Mouse (Mus musculus) fibroblast of lung, adult 2 months (primary cell): ENCODE data around the gene Zc3h12c.
A peak's percentile ranks its signal among the peaks of the same experiment; 100 is the strongest.

Experiments used
- DNase-seq: peaks from one replicate; pipeline ENCODE4 v3.0.0-alpha.2; 2011; ENCODE audit warnings: low read depth

Gene Zc3h12c

DNA sequence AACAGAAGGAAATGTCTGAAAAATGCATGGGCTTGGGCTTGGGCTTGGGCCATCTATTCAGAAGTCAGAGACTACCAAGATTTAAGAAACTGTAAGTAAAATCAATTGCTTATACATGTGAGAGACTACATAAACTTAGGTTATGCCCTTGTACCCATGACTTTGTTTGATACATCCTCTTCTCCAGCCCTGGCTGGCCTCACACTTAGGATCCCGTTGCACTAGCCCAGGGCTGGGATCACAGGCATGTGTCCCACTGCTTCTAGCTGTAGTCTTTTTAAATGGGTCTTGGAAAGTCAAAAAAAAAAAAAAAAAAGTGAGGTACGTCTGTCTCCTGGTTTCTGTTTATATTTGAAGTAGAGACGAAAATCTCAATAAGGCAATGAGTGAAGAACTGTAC lies 1.3 kb downstream of the Zc3h12c start:
- DNase-seq, result no peak

DNA sequence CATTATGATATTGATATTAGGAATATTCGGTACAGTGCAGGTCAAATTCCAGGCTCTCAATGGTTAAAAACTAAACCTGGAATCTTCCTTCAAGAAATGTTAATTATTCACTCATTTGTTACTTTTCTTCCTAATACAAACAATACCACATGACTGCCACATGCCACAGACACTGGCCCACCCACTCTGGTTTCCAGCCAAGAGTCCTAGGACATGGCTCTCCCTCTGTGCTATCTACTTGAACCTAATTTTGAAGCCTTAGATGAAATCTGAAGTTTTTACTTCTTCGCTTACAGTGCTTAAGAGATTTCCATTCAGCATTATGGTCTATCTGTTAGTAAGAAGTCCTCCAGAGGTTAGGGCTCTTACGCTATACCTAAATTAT lies 2.7 kb downstream of the Zc3h12c start:
- DNase-seq, result no peak

DNA sequence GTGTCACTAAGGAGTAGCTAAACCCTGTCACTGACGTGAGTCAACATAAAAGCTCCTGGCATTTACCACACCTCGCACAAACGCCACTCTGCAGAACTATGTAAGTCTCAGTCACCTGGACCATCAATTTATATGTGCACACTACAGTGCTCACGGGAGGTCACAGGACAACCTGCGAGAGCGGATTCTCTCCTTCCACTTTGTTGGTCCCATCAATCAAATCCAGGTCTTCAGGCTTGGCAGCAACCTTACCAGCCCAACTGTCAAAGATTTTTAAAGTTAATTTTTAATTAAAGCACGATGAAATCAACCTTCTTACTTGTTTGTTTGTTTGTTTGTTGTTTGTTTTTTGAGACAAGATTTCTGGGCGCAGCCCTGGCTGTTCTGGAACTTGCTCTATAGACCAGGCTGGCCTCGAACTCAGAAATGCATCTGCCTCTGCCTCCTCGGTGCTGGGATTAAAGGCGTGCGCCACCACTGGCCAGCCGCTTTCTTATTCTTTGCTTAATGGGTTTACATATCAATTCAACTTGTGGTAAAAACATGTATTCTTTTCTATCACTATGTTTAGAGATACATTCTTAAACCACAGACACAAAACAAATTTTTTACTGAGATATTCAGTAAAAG lies 3.2 kb downstream of the Zc3h12c start:
- no peak for DNase-seq

DNA sequence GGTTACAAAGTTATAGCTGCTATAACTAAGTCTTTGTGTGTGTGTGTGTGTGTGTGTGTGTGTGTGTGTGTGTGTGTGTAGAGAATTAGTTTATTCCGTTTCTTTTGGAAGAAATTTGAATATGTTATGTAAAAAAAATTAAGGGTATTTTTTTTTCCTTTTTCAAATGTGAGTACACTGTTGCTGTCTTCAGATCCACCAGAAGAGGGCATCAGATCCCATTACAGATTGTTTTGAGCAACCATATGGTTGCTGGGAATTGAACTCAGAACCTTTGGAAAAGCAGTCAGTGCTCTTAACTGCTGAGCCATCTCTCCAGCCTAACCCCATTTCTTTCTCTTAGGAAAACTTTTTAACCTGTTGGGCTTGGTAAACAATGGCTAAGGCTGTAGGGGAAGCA lies 7.9 kb downstream of the Zc3h12c start:
- no peak for DNase-seq

DNA sequence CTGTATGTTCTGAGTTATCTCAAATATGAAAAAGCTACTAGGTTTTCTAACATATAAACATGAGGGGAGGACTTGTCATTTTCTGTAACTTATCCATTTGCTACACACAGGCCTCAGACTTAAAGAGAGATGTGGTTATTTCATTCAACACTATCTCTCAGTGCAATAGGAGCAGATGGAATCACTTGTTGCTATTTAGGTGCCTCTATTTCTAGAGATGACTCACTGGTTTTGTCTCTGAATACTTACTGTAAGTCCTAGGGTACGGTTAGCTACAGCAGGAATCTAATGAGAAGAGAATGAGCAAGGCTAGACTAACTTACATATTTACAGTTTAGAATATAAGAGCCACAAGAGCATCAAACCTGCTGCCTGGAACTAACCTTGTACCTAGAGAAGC lies 9.8 kb downstream of the Zc3h12c start:
- DNase-seq, result no peak

DNA sequence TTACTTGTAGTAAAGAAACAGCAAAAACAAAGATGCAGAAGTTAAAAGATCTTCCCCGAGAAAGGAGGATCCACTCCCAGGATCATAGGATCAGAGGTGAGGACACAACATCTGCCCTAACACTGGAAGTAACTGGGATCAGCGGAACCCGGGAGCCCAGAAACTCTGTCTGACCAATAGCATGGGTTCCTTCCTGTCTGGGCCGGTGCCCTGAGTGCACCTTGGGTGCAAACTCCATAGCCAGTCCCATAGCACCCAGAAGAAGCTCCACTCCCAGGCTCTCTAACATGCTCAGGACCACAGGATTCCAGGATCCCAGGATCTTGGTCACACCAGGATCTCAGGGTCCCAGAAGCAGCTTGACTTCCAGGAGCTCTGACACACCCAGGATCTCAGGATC lies 13.0 kb downstream of the Zc3h12c start:
- DNase-seq, result no peak

DNA sequence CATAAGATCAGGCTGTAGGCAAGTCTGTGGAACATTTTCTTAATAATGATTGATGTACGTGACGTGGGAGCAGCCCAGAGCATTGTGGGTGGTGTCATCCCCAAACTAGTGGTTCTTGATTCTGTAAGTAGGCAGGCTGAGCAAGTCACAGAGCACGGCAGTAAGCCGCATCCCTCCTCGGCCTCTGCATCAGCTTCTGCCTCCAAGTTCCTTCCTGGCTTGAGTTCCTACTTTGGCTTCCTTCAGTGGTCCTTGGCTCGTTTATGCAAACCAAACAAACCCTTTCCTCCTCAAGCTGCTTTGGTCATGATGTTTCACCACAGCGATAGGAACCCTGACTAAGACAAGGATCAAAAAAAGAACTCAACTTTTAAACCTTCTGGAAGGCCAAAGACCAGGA lies 14.1 kb downstream of the Zc3h12c start:
- DNase-seq, result peak; percentile 13

DNA sequence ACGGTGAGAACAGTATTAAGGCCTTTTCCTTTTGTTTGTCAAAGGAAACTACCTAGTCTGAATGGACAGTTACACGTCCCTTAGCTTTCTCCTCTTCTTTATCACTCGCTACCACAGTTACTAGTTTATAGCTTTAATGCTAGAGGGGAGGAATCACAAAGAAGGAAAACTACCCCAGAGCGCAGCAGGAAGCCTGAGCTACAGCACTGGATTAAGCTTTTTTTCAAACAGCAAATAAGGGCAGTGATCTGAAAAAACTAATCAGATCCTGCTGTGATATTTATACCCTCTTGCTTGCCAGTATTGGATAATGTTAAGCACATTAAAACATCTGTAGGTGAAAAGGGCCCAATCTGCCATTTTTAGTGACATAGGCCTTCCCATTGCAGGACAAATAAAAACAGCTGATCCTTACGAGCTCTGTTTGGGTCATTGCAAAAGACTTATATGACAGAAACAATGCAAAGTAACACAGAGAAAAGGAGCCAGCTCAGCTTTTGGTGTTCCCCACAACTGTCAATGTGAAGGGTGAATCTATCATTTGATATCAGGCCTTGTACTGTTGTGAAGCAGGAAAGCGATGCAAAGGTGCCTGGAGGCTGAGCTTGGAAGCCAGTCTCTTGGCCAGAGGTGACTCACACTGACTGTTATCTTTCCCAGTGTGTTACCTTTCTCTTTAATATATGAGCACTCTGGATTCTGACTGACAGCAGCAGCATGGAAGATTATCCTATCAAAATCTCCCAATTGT lies 16.1 kb downstream of the Zc3h12c start:
- DNase-seq, result no peak

DNA sequence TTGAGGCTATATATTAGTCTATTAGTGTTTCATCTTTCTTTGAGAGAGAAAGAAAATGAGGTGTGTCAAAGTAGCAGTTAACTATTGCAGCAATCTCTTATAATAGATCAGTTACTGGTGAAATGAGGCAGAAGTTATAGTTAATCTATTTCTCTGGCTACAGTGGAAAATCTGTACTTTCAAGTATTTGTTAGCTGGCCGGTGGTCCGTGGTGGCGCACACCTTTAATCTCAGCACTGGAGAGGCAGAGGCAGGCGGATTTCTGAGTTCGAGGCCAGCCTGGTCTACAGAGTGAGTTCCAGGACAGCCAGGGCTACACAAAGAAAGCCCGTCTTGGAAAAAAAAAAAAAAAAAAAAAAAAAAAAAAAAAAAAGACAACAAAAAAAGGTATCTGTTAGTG lies 18.6 kb downstream of the Zc3h12c start:
- no peak for DNase-seq

DNA sequence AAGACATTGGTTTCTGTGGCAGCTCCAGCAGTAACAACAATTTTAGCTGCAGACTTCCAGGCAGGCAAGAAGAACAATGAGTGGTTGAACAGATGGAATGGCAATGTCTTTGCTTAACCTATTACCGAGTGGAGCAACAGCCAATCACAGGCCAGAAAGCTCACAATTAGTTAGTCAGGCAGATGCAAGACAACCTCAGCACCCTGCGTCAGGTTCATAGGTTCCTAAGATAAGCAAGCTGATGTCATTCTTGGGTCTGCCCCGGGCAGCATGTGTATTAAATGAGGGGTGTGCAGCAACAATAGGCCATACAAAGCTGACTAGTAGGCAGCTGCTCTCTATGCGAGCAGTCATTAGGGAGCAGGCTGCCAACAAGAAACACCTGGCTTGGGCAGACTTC lies 19.1 kb downstream of the Zc3h12c start:
- DNase-seq, result no peak

DNA sequence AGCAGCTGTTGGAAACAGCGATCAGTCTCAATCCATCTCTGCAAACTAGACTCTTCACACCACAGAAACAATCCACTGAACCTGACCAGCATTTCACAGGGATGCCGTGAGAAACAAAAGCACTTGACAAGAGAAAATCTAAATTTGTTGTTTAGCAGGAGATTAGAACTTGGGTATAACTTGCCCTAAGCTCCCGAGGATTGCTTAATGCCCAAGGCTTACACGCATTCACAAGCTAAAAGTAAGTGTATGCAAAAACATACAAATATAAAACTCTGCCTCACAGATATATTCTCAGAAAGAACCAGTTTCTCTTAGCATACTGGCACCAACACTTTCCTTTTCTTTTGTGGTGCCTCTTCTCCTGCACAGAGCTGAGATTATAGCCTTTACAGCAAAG lies 19.5 kb downstream of the Zc3h12c start:
- no peak for DNase-seq

DNA sequence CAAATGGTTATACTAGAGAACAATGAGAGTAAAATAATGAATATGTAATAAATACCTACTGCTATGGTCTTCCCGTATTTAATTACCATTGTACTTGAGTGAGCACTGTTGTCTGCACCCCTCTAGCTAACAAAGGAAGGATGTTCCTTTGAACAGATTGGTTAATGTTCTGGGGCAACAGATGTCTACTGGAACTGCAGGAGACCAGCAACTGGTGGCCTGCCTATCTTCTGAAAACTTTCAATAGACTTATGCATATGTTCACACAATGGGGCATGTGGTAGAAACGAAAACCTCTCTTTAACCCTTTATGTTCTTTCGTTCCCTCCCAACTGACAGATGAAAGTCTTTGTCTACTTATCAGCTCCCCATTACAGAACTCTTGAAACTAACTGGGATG lies 20.1 kb downstream of the Zc3h12c start:
- no peak for DNase-seq

DNA sequence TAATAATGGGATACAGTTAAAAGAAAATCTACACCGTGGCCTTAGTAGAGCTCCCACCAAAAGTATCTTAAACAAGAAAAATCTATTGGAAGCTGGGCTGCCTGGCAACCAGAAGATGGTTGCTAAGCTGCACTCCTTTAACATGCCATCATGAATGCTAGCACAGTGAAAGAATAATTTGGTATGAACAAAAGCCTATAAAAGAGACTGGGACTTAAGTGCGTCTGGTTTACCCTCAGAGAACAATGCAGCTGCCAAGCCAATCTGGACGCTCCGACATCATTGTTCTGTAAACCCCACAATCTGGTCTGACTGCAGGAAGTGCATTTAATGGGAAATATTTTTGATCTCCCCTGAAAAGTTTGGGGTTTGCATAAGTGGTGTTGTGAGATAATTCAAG lies 22.1 kb downstream of the Zc3h12c start:
- DNase-seq, result no peak

DNA sequence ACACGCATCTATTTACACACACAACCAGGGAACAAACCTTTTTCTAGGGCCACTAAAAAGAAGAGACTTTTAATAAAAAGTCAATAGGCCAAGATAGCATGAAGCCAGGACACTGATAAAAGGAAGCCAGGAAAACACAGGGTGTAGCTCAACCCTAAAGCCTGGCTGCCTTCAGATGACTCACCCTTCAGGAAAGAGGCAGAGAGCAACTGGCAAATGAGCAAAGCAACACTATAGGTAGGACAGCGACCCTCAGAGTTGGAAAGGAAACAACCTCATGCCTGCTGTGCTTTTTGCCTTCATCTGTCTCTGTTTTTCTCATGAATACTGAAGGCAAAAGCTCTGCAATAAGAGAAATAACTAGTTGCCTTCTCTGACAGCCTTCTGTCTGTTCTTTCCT lies 35.6 kb downstream of the Zc3h12c start:
- DNase-seq, result no peak

DNA sequence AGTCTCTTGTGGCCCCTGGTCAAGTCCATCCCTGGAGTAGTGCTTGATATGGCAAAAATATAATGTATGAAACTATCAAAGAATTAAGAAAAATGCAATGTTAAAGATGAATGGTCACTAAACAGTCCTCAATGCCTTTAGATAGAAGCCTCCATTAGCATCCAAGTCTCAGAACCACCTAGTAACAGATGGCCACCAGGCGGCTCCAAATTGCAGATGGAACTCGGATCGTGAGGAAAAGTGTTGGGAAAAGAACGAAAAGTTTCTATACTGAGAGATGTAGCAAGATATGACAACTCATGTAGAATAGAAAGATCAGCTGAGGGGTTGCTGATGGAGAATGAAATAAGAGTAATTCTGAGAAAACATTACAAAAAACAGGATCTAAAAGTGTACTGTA lies 38.0 kb downstream of the Zc3h12c start:
- no peak for DNase-seq

DNA sequence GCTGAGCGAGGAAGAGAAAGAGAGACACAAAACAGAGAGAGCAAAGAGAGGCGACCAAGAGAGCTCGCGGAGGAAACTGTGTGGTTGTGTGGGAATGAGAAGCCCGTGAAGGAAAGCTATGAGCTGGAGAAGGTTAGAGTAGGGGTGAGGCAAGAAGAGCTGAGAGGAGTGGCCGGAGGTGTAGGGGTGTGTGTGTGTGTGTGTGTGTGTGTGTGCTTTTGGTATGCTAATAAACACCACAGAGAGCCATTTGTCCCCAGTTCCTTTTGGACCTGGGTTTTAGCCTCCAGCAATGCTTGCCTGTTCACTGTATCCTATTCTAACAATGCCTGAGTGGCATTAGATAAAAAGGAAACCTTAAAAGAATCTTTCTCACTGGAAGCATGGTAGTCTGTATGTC lies 43.1 kb downstream of the Zc3h12c start:
- DNase-seq, result no peak

DNA sequence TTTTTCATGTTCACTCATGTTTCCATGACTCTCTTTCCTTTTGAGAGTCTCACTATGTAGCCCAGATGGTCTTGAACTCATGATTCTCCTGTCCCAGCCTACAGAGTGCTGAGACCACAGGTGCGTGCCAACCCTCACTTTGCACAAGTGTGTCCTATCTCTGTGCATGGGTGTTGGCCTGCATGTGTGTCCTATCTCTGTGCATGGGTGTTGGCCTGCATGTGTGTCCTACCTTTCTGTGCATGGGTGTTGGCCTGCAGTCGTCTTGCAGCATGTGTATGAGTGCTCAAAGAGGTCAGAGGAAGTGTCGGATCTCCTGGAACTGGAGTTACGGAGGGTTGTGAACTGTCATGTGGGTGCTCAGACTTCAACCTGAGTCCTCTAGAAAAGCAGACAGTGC lies 49.2 kb downstream of the Zc3h12c start:
- no peak for DNase-seq

DNA sequence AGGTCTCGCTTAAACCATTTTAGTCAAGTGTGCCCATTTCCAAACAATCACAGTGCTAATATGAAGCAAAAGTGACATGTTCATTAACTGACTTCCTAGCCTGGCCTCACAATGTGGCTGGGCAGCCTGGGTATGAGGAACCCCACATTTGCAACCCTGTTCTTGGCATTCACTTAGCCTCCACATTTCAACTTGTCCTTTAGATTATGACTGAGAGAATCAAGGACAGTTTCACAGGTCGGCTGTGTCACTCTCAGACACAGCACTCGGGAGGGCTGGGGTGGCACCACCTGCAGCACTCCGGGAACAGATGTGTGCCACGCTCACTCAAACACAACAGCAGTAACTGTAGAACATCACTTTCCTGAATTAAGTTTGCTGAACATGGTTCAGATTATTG lies 55.3 kb downstream of the Zc3h12c start:
- DNase-seq, result no peak

DNA sequence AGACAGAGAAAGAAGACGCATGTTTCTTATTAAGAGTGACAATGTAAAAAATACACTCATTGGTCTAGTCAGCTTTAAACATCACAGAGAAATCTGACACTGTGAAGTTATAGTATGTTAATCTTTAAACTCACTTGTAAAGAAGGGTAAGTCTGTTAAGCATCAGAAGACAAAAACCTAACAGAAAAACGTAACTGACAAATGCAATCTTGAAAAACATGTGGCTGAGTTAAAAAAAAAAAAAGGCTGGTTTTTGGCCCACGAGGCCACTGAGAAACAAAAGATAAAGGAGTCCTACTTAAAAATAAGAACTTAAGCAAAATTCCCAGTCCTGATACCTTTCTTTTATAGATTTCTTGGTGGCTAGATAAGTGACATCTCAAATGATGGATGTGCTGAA lies 57.6 kb downstream of the Zc3h12c start:
- DNase-seq, result no peak

DNA sequence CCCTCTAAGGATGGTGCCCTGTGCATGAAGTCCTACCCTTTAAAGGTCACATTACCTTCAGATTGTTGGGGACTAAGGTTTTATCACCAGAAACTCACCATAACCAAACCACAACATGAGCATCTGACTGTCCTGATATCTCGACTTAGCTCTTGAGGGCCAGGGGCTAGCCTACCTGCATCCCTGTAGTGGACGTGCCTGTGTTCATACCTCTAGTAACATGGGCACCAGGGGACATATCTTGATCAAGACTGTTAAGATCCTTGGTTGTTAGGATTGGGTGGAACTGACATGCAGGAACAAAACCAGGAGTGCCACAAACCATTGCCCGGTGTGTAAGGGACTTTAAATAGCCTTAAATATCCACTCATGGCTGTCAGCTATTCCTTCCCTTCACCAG lies 61.2 kb downstream of the Zc3h12c start:
- no peak for DNase-seq

DNA sequence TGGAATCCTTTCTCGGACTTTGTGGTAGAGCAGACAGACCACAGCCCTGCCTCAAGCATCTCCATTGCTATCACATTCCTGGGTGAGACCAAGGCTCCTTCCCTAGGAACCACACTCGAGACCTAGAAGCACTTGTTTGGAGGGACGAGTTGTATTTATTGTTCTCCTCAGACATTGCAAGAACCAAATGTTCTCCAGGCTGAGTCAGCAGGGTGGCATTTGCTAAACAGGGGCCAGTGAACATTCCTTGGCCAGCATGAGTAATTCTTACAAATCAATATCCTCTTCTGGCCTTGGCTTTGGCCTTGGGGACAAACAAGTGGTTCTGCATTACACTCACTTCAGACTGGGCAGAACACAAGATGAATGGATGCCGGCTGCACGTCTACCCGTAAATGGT lies 62.9 kb downstream of the Zc3h12c start:
- peak; percentile 53 for DNase-seq

DNA sequence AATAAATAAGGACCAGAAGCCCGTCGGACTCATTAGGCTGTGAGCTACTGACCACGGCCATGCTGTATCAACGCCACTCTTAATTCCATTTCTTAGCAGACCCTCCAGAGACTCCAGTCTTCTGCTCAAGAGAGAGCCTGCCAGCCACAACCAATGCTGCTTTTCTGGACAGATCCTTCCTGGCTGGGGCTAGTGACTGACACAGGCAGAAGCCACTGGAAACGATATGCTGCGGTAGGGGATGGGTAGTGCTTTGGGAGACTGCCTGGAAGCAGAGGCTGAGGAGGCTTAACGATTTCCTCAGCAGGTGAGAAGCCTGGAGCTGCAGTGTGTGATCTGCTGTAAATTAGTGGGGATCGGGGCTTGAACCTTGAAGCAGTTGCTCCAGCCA lies 64.2 kb downstream of the Zc3h12c start:
- DNase-seq, result no peak

DNA sequence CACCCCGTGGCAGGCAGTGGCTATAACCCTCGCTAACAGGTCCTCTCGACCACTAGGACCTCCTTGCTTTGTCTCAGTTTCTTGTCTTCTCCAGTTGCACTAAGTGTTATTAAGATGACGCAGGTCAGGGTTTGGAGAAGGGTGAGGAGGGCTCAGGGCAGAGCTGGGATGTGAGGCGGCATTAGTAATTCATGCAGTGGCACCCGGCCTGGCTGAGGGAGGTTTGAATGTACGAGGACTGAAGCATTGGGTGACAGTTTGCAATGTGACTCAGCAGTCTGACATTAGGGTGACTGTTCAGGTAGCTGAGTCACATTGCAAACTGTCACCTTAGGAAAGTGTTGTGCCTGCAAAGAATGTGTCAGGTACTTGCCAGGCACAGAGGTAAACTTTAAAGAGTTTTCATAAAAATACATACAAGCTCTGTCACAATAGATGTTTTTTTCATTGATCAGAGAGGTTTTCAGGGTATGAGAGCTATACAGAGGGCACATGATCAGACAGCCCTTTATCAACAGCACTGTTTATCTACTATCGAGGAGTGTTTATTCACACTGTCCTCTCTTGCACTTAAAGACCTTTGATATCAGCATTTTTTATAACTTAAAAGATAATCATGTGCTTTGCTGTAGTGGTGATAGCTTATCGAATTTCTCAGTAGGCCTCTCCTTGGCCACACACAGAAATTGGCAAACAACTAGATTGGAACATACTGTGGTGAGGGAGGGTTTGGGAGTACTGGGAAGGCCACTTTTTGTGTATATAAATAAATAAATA lies 64.7 kb downstream of the Zc3h12c start:
- DNase-seq, result no peak
